Mouse (Mus musculus) left cerebral cortex, adult 8-10 months (tissue): ENCODE measurements around the gene Rspo1. TPM values are rescaled to one million over a fixed set of nuclear protein-coding genes. Genes with fewer than 3 reads are reported as not detected.

ENCODE experiments used
- DNase-seq, 2 experiments: peaks; one replicate each; pipeline ENCODE4 v3.0.0; 2022; ENCODE audit warnings: low spot score in 2 of 2
- total RNA-seq, 4 experiments: library from RNA; stranded (reverse); gene quantifications; 2 replicates each; pipeline ENCODE4 v1.2.4; 2022

Rspo1 gene
- total RNA-seq, 4 experiments from 2014 or later, result 14.0 to 18.9 (median 15.1) TPM

- DNase-seq, result no peak
Measured at GRCm38 (mm10) chr4:124972316-124972715, 13.9 kb upstream of the Rspo1 start.

GRCm38 (mm10) chr4:124973296-124973695, 12.9 kb upstream of the Rspo1 start:
- no peak for DNase-seq

DNA sequence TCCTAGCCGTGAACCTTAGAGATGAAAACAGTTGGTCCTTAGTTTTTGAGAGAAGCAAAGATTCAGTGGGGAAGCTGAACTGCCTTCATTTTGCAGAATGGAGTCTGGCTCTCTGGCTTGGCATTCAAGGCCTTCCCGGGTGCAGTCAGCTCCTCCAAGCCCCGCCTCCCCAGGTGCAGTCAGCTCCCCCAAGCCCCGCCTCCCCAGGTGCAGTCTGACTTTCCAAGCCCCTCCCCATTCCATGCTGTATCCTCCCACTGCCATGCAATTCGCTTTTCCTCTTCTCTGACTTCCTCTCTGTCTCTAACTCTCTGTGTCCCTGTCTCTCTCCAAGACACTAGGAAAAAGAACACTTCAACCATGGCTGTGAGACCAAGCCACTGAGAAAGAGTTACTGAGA, 8.0 kb upstream of the Rspo1 start:
- no peak for DNase-seq

DNA sequence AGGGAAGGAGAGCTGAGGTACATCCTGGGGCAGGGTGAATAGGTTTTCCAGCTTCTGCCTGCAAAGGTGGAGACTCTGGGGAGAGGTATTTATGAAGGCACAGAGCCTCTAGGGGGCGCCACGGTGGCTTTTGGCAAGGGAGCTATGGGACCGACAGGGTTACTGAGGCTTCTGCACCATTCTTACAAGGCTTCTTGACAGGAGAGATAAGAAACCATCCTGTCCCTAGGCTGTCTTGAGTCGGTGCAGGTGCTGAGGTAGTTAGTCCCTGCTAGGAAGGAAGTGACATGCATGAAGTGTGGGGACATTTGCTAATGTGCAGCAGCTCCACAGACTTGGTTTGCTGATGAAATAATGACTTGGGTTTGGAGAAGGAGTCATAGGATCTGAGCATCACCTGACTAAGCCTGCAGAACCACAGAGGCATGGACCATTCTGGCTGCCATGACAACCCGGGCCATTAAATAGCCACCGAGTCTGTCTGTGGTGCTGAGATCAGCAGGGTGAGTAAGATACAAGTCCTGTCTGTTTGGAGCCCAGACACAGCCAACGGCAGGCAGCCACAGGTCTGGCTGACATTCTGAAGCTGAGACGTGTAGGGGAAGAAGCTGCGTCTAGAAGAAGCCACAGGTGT, 2.2 kb upstream of the Rspo1 start:
- DNase-seq, result no peak

GRCm38 (mm10) chr4:124984871-124985670, 1.2 kb upstream of the Rspo1 start:
- DNase-seq, result no peak

GRCm38 (mm10) chr4:124986739-124987710, 795 bp downstream of the Rspo1 start:
- DNase-seq, result no peak

DNA sequence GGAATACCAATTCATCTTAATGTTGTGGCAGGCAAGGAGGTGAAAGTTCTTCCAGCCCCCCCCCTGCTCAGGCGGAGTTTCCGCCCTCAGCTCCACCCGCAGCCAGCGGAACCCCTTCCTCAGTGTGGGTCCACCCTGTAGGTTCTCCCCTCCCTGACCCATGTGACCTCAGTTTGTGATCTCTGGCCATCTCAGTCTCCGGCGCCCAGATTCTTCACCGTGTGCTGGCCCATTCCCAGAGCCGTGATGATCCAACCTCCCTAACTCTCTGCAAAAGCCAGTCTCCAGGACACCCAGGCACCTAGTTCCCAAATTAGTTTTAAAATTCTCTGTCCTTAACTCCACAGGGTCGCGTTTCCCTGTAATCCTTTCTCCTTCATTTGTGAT, 1.5 kb downstream of the Rspo1 start:
- no peak for DNase-seq

- DNase-seq, result no peak
Measured at GRCm38 (mm10) chr4:124988382-124988781, 2.2 kb downstream of the Rspo1 start.

- no peak for DNase-seq
Measured at GRCm38 (mm10) chr4:124989787-124990253, 3.6 kb downstream of the Rspo1 start.

DNA sequence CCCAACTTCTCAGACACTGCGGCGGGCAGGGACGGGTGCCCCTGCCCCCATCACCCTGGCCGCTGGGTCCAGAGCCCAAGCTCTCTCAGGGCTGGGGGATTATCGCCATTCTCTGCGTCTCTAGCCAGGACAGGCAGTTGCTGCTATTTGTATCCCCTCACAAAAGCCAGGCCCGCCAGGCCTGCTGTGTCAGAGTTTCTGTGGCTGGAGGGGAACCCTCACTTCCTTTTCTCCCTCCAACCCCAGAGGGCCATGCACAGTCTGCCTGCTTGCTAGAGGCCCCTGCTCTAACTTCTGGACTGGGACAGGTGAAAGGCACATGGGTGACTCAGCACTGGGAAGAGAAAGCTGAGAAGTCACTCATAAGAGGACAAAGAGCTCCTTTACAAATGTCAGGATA, 4.1 kb downstream of the Rspo1 start:
- DNase-seq, result no peak

- no peak for DNase-seq
Measured at GRCm38 (mm10) chr4:124997479-124998147, 11.4 kb downstream of the Rspo1 start.

DNA sequence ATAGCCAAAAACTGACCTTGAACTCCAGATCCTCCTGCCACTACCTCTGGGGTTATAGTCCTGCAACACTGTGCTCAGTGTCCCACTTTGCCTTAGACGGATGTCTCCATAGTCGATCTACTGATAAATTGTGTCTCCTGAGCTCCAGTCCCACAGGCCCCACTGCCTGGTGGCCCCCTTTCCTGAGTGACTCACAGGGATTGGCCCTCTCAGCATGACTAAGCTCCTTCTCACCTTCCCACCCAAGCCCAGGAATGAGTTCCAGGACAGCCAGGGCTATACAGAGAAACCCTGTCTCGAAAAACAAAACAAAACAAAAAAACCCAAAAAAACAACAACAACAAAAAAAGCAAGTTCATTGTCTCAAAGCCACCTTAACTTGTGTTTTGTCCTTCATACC, 13.3 kb downstream of the Rspo1 start:
- no peak for DNase-seq

GRCm38 (mm10) chr4:125002978-125003377, 16.7 kb downstream of the Rspo1 start:
- no peak for DNase-seq

- no peak for DNase-seq
Measured at GRCm38 (mm10) chr4:125004886-125005285, 18.7 kb downstream of the Rspo1 start.

DNA sequence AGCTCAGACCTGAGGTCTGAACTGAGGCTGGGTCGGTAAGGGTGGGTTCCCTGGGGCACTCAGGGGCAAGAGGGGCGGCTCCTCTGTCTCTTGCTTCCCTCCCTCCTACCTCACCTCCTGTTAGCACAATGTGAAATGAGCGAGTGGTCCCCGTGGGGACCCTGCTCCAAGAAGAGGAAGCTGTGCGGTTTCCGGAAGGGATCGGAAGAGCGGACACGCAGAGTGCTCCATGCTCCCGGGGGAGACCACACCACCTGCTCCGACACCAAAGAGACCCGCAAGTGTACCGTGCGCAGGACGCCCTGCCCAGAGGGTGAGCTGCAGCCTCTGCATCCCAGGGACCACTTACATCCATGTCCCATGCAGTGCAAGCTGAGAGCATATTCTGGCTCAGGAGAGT, 21.2 kb downstream of the Rspo1 start:
- no peak for DNase-seq

DNA sequence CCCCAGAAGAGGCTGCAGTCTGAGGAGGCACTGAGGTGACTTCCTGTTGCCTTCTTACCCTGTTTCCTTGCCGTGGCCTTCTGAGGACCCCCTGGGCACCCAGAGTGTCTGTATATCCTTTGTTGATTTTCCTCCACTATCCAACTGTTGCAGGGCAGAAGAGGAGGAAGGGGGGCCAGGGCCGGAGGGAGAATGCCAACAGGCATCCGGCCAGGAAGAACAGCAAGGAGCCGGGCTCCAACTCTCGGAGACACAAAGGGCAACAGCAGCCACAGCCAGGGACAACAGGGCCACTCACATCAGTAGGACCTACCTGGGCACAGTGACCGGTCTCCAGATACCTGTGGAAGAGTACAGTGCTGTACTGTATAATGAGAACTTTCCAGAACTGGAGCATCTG, 22.0 kb downstream of the Rspo1 start:
- no peak for DNase-seq

DNA sequence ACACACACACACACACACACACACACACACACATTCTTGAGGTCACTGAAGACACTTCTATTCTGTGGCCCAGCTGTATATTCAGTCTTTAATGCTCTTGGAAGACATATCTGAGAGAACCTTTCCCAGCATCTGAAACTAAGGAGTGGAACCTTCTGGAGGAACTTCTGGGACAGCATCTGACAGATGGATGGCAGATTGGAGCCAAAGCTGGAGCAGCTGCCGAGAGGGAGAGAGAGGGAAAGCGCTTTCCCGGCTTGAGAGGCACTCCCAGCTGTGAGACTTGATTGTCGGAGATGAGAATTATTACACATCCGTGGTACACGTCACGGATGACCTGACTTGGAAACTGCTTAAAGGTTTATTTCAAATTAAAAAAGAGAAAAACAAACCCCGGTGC, 22.5 kb downstream of the Rspo1 start:
- DNase-seq, result no peak

DNA sequence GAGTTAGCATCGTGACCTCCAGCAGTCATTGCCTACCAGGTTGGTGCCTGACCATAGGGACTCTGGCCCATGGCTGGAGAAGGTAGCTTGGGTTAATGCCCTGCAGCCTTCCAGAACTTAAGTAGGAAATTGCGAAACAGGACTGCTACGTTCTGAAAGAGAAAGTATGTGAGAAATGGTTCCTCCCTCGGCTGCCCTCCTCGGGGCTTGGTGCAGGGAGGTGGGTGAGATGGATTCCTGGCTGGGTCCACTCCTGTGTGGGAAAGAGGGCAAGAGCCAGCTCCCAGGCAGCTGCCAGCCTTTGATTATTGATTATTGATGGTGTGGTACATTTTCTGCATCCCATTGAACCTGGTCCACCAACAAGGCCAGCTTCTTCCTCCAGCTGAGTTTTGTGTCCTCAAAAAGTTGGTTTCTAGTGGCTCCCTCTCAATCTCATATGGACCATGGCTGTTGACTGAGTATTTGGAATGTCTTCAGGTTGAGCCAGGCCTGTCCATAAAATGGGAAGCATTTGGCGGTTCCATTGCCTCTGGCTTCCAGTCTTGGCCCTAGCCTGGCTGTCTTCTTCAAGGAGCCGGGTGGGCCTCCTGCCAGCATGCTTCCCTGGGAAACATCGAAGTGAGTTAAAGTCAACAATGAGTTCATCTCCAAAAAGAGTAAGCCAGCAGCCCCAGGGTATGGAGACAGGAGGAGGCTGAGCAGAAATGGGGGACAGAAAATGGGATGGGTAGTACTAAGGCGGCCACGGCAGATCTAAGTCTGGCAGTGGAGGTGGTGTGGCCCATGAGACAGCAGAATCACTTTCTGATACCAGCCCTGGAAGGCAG, 29.8 kb downstream of the Rspo1 start, which contains the start of gene Gnl2:
Gnl2 (plus strand) TSS at position 780 of the 830 bp plus-strand sequence.
- DNase-seq, result no peak

GRCm38 (mm10) chr4:125017431-125017830, 31.2 kb downstream of the Rspo1 start:
- no peak for DNase-seq
